ENCODE assay signal across 24 mouse cellular contexts in genomic region chr6:106985132-106985801, GRCm38 (mm10).
DNase-seq lines count a peak whose midpoint lies in the region; ATAC-seq and TF ChIP-seq lines count a peak whose summit lies in the region.
"Had no signal": no experiment of that assay in that cellular context is flagged by ENCODE, and none has a peak within 500 bp of the region (broad histone marks: within the 10 kb centered on the region; RNA-seq: fewer than 3 reads in every experiment).

No protein-coding gene starts in this region.

- dilution Hi-C loops in CH12.LX (cut with MboI; ENCODE audit: extremely low pct_ligation_motif_present, extremely low pct_unique_long_range_greater_than_20kb, low sequenced_read_pairs), result no loop called here

- no peaks in the 10 kb centered on the region for H3K27me3 ChIP-seq in CH12.LX (replicated peaks)
- H3K27me3 ChIP-seq in midbrain, embryonic 13.5 days, result no peaks in the 10 kb centered on the region
- H3K27me3 ChIP-seq: heart, embryonic 12.5 days; midbrain, embryonic 15.5 days; neural tube, embryonic 13.5 days had no signal

- H3K36me3 ChIP-seq in CH12.LX (replicated peaks in 1 of 2; ENCODE audit: control insufficient read depth in 1 of 2, insufficient read depth in 1 of 2, low read length in 1 of 2), result no peaks in the 10 kb centered on the region
- H3K36me3 ChIP-seq in midbrain, embryonic 13.5 days, result no peaks in the 10 kb centered on the region
- H3K36me3 ChIP-seq: heart, embryonic 12.5 days; midbrain, embryonic 15.5 days; neural tube, embryonic 13.5 days had no signal

- no peak for TF ChIP-seq POLR2A in CH12.LX (IDR thresholded peaks at IDR 0.05; ENCODE audit: low read depth, low read length)
- TF ChIP-seq POLR2A in embryonic fibroblast, embryonic 13.5 days (IDR thresholded peaks at IDR 0.05; ENCODE audit: low read depth, low read length), result no peak

- no peak overlapping the region for H3K4me3 ChIP-seq in CH12.LX (replicated peaks in 1 of 3; ENCODE audit: low read depth in 2 of 3, low read length in 2 of 3, poor library complexity in 1 of 3)
- no peak overlapping the region for H3K4me3 ChIP-seq in embryonic fibroblast, embryonic 13.5 days (ENCODE audit: insufficient read depth, low read length)
- H3K4me3 ChIP-seq in midbrain, embryonic 13.5 days (replicated peaks), result no peak overlapping the region
- H3K4me3 ChIP-seq: heart, embryonic 12.5 days; midbrain, embryonic 15.5 days; myocyte; neural tube, embryonic 13.5 days had no signal

- WGBS in midbrain, embryonic 13.5 days, result 73% methylated on average over 4 of the region's 4 CpGs

- in situ Hi-C loops in CH12.LX (cut with MboI; ENCODE audit: low pct_ligation_motif_present, low pct_unique_long_range_greater_than_20kb, low sequenced_read_pairs), result no loop called here

- ATAC-seq in megakaryocyte progenitor cell, adult 5-6 weeks (replicated peaks; ENCODE audit: poor library complexity), result peak; percentile 50
- ATAC-seq in midbrain, embryonic 13.5 days, result no peak
- ATAC-seq: forebrain, embryonic 14.5 days; hindbrain, postnatal 0 days; intestine, embryonic 16.5 days; lung, postnatal 0 days; midbrain, embryonic 15.5 days had no signal

- no peaks in the 10 kb centered on the region for H3K79me2 ChIP-seq in CH12.LX (replicated peaks; ENCODE audit: control insufficient read depth, extremely low read depth, insufficient read depth, poor library complexity, severe bottlenecking)

- H3K9me3 ChIP-seq in CH12.LX (replicated peaks; ENCODE audit: low read length), result no peaks in the 10 kb centered on the region
- no peaks in the 10 kb centered on the region for H3K9me3 ChIP-seq in midbrain, embryonic 13.5 days
- H3K9me3 ChIP-seq: midbrain, embryonic 15.5 days; neural tube, embryonic 13.5 days had no signal

- H3K9ac ChIP-seq in CH12.LX (ENCODE audit: insufficient read depth, low read depth), result no peak overlapping the region
- H3K9ac ChIP-seq in midbrain, embryonic 13.5 days (replicated peaks), result no peak overlapping the region
- H3K9ac ChIP-seq: heart, embryonic 12.5 days; midbrain, embryonic 15.5 days; neural tube, embryonic 13.5 days had no signal

- peak; percentile 64 for TF ChIP-seq EP300 in CH12.LX (IDR thresholded peaks at IDR 0.05; ENCODE audit: low read length)

- DNase-seq in embryo, embryonic 10.5 days (ENCODE audit: low spot score), result peak; percentile 5
- DNase-seq in embryo, embryonic 10 days (ENCODE audit: low spot score), result no peak
- DNase-seq in CH12.LX (ENCODE audit: extremely low read depth), result peak; percentile 17
- no peak for DNase-seq in lung, postnatal 14 days
- DNase-seq: B cell, adult 2 months; cerebellum, adult 18-20 months; cerebellum, postnatal 14 days; gastrocnemius, postnatal 14 days; heart, adult 11 months; heart, postnatal 10 days; kidney, postnatal 36 days; retina, postnatal 1 day; thymus, postnatal 14 days had no signal

- H3K4me1 ChIP-seq in CH12.LX (ENCODE audit: control insufficient read depth in 1 of 2, insufficient read depth in 2 of 2), result peaks cover 0 to 17% of the 10 kb centered on the region in 2 experiments; a peak in 1 of 4 replicates
- peaks cover 3% of the 10 kb centered on the region; the same call in 1 of the 2 replicates for H3K4me1 ChIP-seq in embryonic fibroblast, embryonic 13.5 days (ENCODE audit: control insufficient read depth, insufficient read depth, low read length)
- H3K4me1 ChIP-seq in midbrain, embryonic 13.5 days (replicated peaks), result 0 out of 2 replicates have a peak, but pooled peaks cover 3% of the 10 kb centered on the region
- H3K4me1 ChIP-seq: heart, embryonic 12.5 days; midbrain, embryonic 15.5 days; neural tube, embryonic 13.5 days had no signal

- H3K27ac ChIP-seq in CH12.LX (ENCODE audit: insufficient read depth, low read depth), result no peak overlapping the region
- peak overlapping the region; percentile 71 for H3K27ac ChIP-seq in embryonic fibroblast, embryonic 13.5 days (ENCODE audit: insufficient read depth, low read length)
- H3K27ac ChIP-seq in midbrain, embryonic 13.5 days, result no peak overlapping the region
- H3K27ac ChIP-seq: hindbrain, postnatal 0 days; midbrain, embryonic 15.5 days; neural tube, embryonic 13.5 days had no signal

- no peak for TF ChIP-seq RAD21 in CH12.LX (IDR thresholded peaks at IDR 0.05; ENCODE audit: low read depth, low read length)

- TF ChIP-seq CTCF in CH12.LX (conservative IDR thresholded peaks at IDR 0.05 in 1 of 2, IDR thresholded peaks at IDR 0.05 in 1 of 2; ENCODE audit: low read depth in 2 of 2, low read length in 2 of 2), result no peak
- no peak for TF ChIP-seq CTCF in embryonic fibroblast, embryonic 13.5 days (IDR thresholded peaks at IDR 0.05; ENCODE audit: borderline replicate concordance, insufficient read depth, low read length)

- H3K4me2 ChIP-seq in CH12.LX (ENCODE audit: insufficient read depth, low read depth, poor library complexity, severe bottlenecking), result no peak overlapping the region
- no peak overlapping the region for H3K4me2 ChIP-seq in midbrain, embryonic 13.5 days (replicated peaks)
- H3K4me2 ChIP-seq: heart, embryonic 12.5 days; midbrain, embryonic 15.5 days; neural tube, embryonic 13.5 days had no signal

TF ChIP-seq in CH12.LX, 34 proteins besides CTCF, POLR2A, EP300 and RAD21:
- TF ChIP-seq MYC (IDR thresholded peaks at IDR 0.05; ENCODE audit: low read depth, low read length) (no peak), RCOR1 (conservative IDR thresholded peaks at IDR 0.05; ENCODE audit: low read depth, low read length) (0 out of 2 replicates have a peak, but pooled peaks have one; percentile 32), JUND (conservative IDR thresholded peaks at IDR 0.05; ENCODE audit: low read depth, low read length) (peak; percentile 46; the same call in 1 of the 2 replicates), SIN3A (IDR thresholded peaks at IDR 0.05; ENCODE audit: low read length) (no peak), HCFC1 (IDR thresholded peaks at IDR 0.05; ENCODE audit: low read depth, low read length) (no peak), USF1 (IDR thresholded peaks at IDR 0.05; ENCODE audit: low read depth, low read length) (no peak), IRF4 (IDR thresholded peaks at IDR 0.05; ENCODE audit: low read depth, low read length) (peak; percentile 60; the same call in 1 of the 2 replicates), ZKSCAN1 (IDR thresholded peaks at IDR 0.05; ENCODE audit: borderline replicate concordance, low read depth, low read length) (no peak), PAX5 (IDR thresholded peaks at IDR 0.05; ENCODE audit: low read length) (no peak), TBP (conservative IDR thresholded peaks at IDR 0.05; ENCODE audit: low read depth, low read length) (no peak), BHLHE40 (IDR thresholded peaks at IDR 0.05; ENCODE audit: low read depth, low read length) (0 out of 2 replicates have a peak, but pooled peaks have one; percentile 7), ZNF384 (IDR thresholded peaks at IDR 0.05; ENCODE audit: low read depth, low read length) (no peak), UBTF (IDR thresholded peaks at IDR 0.05; ENCODE audit: low read depth, low read length) (no peak), POLR2AphosphoS2 (IDR thresholded peaks at IDR 0.05; ENCODE audit: low read depth, low read length) (no peak)
TF ChIP-seq in CH12.LX: peak in this region for 4.

Comparison
In these comparisons a context has a peak if more than half of its experiments do, and no peak if none do; other contexts are left out.
1. DNase-seq: peak in embryo, embryonic 10.5 days (single experiment) and CH12.LX (single experiment); none in embryo, embryonic 10 days (single experiment) and lung, postnatal 14 days (single experiment).